Mouse (Mus musculus) heart, embryonic 14.5 days (tissue): Measurements from ENCODE around the gene Tmem176b. TPM values are rescaled to one million over a fixed set of nuclear protein-coding genes. Genes with fewer than 3 reads are reported as not detected.
A peak's percentile ranks its signal among the peaks of the same experiment; 100 is the strongest.

Experiments
- ATAC-seq: fragments of 200-750 bp; cut with Nextera tagmentation; 2 replicates; pipeline ENCODE4 v1.8.0; 2017; ENCODE audit warnings: low read depth, moderate TSS enrichment; ENCODE audit not compliant: insufficient number of reproducible peaks, insufficient read depth, low FRiP score
- H3K27ac ChIP-seq, 2 experiments: fragments of 200-500 bp in 1 of 2; fragments of 300-500 bp in 1 of 2; sonication (generic) in 1 of 2; replicated peaks in 1 of 2; 2 replicates each; pipeline ENCODE4 v1.5.1; 2012 to 2014; ENCODE audit warnings: low read depth in 2 of 2, low read length in 2 of 2, control low read depth in 1 of 2, mild to moderate bottlenecking in 1 of 2, mixed read lengths in 1 of 2; ENCODE audit not compliant: control insufficient read depth in 1 of 2, insufficient read depth in 1 of 2
- H3K27me3 ChIP-seq: fragments of 300-500 bp; sonication (generic); 2 replicates; pipeline ENCODE4 v1.6.1; 2014; ENCODE audit warnings: mild to moderate bottlenecking, low read length, control low read depth; ENCODE audit not compliant: control insufficient read depth, insufficient read depth
- H3K36me3 ChIP-seq: fragments of 300-500 bp; sonication (generic); 2 replicates; pipeline ENCODE4 v1.6.1; 2014; ENCODE audit warnings: mild to moderate bottlenecking, control low read depth, low read length, mixed read lengths; ENCODE audit not compliant: control insufficient read depth, insufficient read depth
- H3K4me1 ChIP-seq, 2 experiments: fragments of 200-500 bp in 1 of 2; fragments of 300-500 bp in 1 of 2; sonication (generic) in 1 of 2; 2 replicates each; pipeline ENCODE4 v1.6.1; 2012 to 2014; ENCODE audit warnings: low read length in 2 of 2, control low read depth in 1 of 2, mixed read lengths in 1 of 2; ENCODE audit not compliant: control insufficient read depth in 2 of 2, insufficient read depth in 2 of 2
- H3K4me2 ChIP-seq: fragments of 300-500 bp; sonication (generic); 2 replicates; pipeline ENCODE4 v1.6.1; 2014; ENCODE audit warnings: mild to moderate bottlenecking, low read length
- H3K4me3 ChIP-seq, 2 experiments: fragments of 200-500 bp in 1 of 2; fragments of 300-500 bp in 1 of 2; sonication (generic) in 1 of 2; 2 replicates each; pipeline ENCODE4 v1.5.1; 2012 to 2014; ENCODE audit warnings: low read length in 2 of 2, mild to moderate bottlenecking in 2 of 2, control low read depth in 1 of 2, low read depth in 1 of 2, moderate library complexity in 1 of 2; ENCODE audit not compliant: control insufficient read depth in 1 of 2, insufficient read depth in 1 of 2
- H3K9ac ChIP-seq: fragments of 300-500 bp; sonication (generic); 2 replicates; pipeline ENCODE4 v1.6.1; 2014; ENCODE audit warnings: mild to moderate bottlenecking, low read length
- H3K9me3 ChIP-seq: fragments of 300-500 bp; sonication (generic); 2 replicates; pipeline ENCODE4 v1.6.1; 2016; ENCODE audit warnings: low read length, control low read depth; ENCODE audit not compliant: control insufficient read depth
- WGBS: fragments of 180-500 bp; shearing (Covaris S2); extraction: QIAGEN DNeasy Blood & Tissue Kit; methylation state at CpG from one replicate; pipeline ENCODE4 v1.1.7; 2014; 5-methylcytosine and 5-hydroxymethylcytosine counted together
- polyA plus RNA-seq: library from polyadenylated mRNA; unstranded; fragments of >200 nt; fragmentation: Nextera tagmentation; extraction: Ambion mirVana; gene quantifications from 2 replicates; pipeline ENCODE4 v1.2.1, GENCODE M21; 2014

Tmem176b gene
- polyA plus RNA-seq: 274 and 295 TPM in 2 replicates

- Histone ChIP-seq H3K9me3 (no peaks in the 10 kb centered on the region), H3K9ac (peak within 1 kb of the TSS; percentile 79), H3K27ac (peak within 1 kb of the TSS; percentile 87 to 94), H3K4me3 (peak within 1 kb of the TSS; percentile 42 to 59), H3K4me1 (peaks cover 11 to 31% of the 10 kb centered on the region in 2 experiments), H3K27me3 (no peaks in the 10 kb centered on the region), H3K4me2 (peak within 1 kb of the TSS; percentile 75), H3K36me3 (peaks cover 58% of the 10 kb centered on the region)
- peak; percentile 94 for ATAC-seq
- under 1% methylated on average over 6 of the region's 6 CpGs for WGBS
Measured at GRCm38 (mm10) chr6:48840973-48841625, at the start of gene Tmem176b. TSS of gene Tmem176b (minus strand) at chr6:48841496.

GRCm38 (mm10) chr6:48876510-48877135 is 35.3 kb upstream of the Tmem176b start:
- Histone ChIP-seq H3K9ac (no peak overlapping the region), H3K4me1 (no peaks in the 10 kb centered on the region), H3K27me3 (no peaks in the 10 kb centered on the region), H3K4me2 (no peak overlapping the region), H3K4me3 (no peak overlapping the region), H3K36me3 (no peaks in the 10 kb centered on the region), H3K9me3 (no peaks in the 10 kb centered on the region), H3K27ac (no peak overlapping the region)
- WGBS: 70% methylated on average over 5 of the region's 5 CpGs
- ATAC-seq: no peak

- H3K9ac ChIP-seq: no peak overlapping the region
- ATAC-seq: no peak
- no peaks in the 10 kb centered on the region for H3K4me1 ChIP-seq
- no peaks in the 10 kb centered on the region for H3K9me3 ChIP-seq
- 78% methylated on average over 6 of the region's 6 CpGs for WGBS
- no peaks in the 10 kb centered on the region for H3K27me3 ChIP-seq
- no peaks in the 10 kb centered on the region for H3K36me3 ChIP-seq
- no peak overlapping the region for H3K4me3 ChIP-seq
- no peak overlapping the region for H3K27ac ChIP-seq
- H3K4me2 ChIP-seq: no peak overlapping the region
Measured at GRCm38 (mm10) chr6:48875515-48875914, 34.2 kb upstream of the Tmem176b start.

GRCm38 (mm10) chr6:48874576-48874975 is 33.3 kb upstream of the Tmem176b start:
- no peak for ATAC-seq
- H3K4me3 ChIP-seq: no peak overlapping the region
- no peak overlapping the region for H3K27ac ChIP-seq
- H3K4me1 ChIP-seq: no peaks in the 10 kb centered on the region
- H3K9me3 ChIP-seq: no peaks in the 10 kb centered on the region
- WGBS: 88% methylated on average over 4 of the region's 4 CpGs
- H3K9ac ChIP-seq: no peak overlapping the region
- H3K4me2 ChIP-seq: no peak overlapping the region
- H3K36me3 ChIP-seq: no peaks in the 10 kb centered on the region
- no peaks in the 10 kb centered on the region for H3K27me3 ChIP-seq

GRCm38 (mm10) chr6:48872596-48872995 is 31.3 kb upstream of the Tmem176b start, which contains the start of gene Aoc1:
TSS of gene Aoc1 (plus strand) at chr6:48872896.
- no peak for ATAC-seq
- H3K27ac ChIP-seq: no peak within 1 kb of the TSS
- no peak within 1 kb of the TSS for H3K9ac ChIP-seq
- no peaks in the 10 kb centered on the region for H3K27me3 ChIP-seq
- no peaks in the 10 kb centered on the region for H3K4me1 ChIP-seq
- H3K4me3 ChIP-seq: no peak within 1 kb of the TSS
- H3K36me3 ChIP-seq: no peaks in the 10 kb centered on the region
- WGBS: 67% methylated on average over 5 of the region's 5 CpGs
- H3K4me2 ChIP-seq: no peak within 1 kb of the TSS
- H3K9me3 ChIP-seq: no peaks in the 10 kb centered on the region

GRCm38 (mm10) chr6:48869774-48870173 is 28.5 kb upstream of the Tmem176b start:
- H3K9me3 ChIP-seq: no peaks in the 10 kb centered on the region
- no peaks in the 10 kb centered on the region for H3K27me3 ChIP-seq
- no peak overlapping the region for H3K27ac ChIP-seq
- no peaks in the 10 kb centered on the region for H3K4me1 ChIP-seq
- H3K36me3 ChIP-seq: no peaks in the 10 kb centered on the region
- no peak overlapping the region for H3K4me2 ChIP-seq
- no peak overlapping the region for H3K4me3 ChIP-seq
- no peak for ATAC-seq
- WGBS: 69% methylated on average over 2 of the region's 2 CpGs
- no peak overlapping the region for H3K9ac ChIP-seq

- Histone ChIP-seq H3K36me3 (no peaks in the 10 kb centered on the region), H3K4me2 (no peak overlapping the region), H3K27me3 (no peaks in the 10 kb centered on the region), H3K4me1 (peaks cover 3% of the 10 kb centered on the region in 2 experiments; a peak in 2 of 4 replicates), H3K9ac (no peak overlapping the region), H3K9me3 (no peaks in the 10 kb centered on the region), H3K4me3 (no peak overlapping the region), H3K27ac (no peak overlapping the region)
- no peak for ATAC-seq
- WGBS: 59% methylated on average over 4 of the region's 4 CpGs
Measured at GRCm38 (mm10) chr6:48867158-48867557, 25.9 kb upstream of the Tmem176b start.
